Mouse (Mus musculus) kidney, embryonic 14.5 days (tissue): ENCODE measurements around the gene Sult2a8. TPM values are rescaled to one million over a fixed set of nuclear protein-coding genes. Genes with fewer than 3 reads are reported as not detected.

Experiments used
- polyA plus RNA-seq: library from polyadenylated mRNA; unstranded; fragments of >200 nt; fragmentation: Nextera tagmentation; extraction: Ambion mirVana; gene quantifications from 2 replicates; pipeline ENCODE4 v1.2.1, GENCODE M21; 2014

Gene Sult2a8
- polyA plus RNA-seq, 1 experiment from 2014 or later = not detected

Other genes with a start within 250 kb of the Sult2a8 start
- not detected in 2 replicates for gene Sult2a6, start 191.9 kb downstream of the Sult2a8 start, polyA plus RNA-seq
- not detected in 2 replicates for gene Obox8, start 113.2 kb downstream of the Sult2a8 start, polyA plus RNA-seq
- gene Sult2a7, start 47.5 kb upstream of the Sult2a8 start, polyA plus RNA-seq = not detected in 2 replicates
- gene Vmn1r90, start 116.7 kb upstream of the Sult2a8 start, polyA plus RNA-seq = 0.24 and 0.34 TPM in 2 replicates
- gene Obox7, start 212.7 kb upstream of the Sult2a8 start, polyA plus RNA-seq = not detected in 2 replicates